Mouse (Mus musculus): ENCODE measurements at regions not wholly inside any gene's neighbourhood (a gene's known extent, or its start where the extent isn't known, plus 50 kb on each side); places are given as distances from the start of the nearest gene placed in this dataset.

DNA sequence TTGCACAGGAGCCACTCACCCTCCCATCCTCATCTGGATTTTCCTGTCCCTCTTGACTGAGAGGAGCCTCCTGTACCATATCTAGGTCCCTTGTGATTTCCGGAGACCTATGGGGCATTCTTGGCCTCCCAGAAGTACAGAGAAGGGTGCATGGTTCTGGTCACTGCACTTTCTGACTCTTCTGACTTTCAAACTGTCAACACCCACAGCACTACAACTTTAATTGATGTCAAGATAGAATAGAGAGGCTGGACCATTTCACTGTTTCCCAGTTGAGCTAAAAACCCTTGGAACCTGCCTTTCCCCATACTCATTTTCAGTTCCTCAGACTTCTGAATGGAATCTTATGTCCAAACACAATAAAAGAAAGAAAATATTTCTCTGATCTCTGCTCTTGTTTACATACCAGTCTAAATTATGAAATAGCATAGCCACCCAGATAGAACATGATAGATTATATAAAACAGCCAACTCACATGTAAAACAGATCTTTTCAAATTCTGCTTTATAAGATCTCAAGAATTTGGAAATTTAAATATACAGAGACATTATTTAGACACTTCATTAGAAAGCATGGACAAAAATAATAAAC, 144.2 kb downstream of the Ptger3 start:
- DNase-seq (ENCODE audit: low read depth, low spot score), result no peak

DNA sequence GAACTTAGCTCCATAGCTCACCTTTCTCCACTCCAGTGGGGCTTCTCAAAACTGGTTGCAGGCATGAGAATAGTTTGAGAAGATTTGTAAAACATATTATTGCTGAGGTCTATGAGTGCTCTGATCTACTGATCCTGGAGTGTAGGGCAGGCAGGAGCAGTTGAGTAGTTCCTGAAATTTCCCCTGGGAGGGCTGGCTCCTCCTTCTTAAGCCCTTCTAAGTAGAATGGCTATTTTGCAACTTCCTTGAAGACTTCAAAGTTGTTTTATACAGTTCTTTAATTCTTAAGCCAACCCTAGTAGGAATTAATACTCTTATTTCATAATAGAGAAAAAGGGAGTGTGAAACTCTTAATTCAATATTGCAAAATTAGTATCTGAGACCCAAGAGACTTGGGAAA, 133.3 kb downstream of the Ptger3 start:
- DNase-seq (ENCODE audit: low read depth, low spot score), result no peak

DNA sequence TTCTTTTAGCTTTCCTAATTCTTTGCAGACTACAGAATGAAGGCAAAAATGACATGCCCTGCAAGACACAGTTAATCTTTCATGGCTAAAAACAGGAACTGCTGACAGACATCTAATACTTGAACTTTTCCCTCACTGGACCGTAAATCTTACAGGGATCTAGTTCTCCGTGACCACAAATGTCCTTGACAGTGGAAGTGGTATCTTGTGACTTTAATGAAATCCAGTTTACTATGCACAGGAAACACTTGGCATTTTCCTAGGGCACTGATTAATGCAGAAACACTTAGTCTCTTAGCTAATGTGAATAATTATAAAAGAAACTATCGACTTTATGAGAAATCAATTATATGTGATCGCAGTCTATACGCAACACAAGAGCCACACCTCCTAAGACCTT, 131.8 kb downstream of the Ptger3 start:
- no peak for DNase-seq (ENCODE audit: low read depth, low spot score)

DNA sequence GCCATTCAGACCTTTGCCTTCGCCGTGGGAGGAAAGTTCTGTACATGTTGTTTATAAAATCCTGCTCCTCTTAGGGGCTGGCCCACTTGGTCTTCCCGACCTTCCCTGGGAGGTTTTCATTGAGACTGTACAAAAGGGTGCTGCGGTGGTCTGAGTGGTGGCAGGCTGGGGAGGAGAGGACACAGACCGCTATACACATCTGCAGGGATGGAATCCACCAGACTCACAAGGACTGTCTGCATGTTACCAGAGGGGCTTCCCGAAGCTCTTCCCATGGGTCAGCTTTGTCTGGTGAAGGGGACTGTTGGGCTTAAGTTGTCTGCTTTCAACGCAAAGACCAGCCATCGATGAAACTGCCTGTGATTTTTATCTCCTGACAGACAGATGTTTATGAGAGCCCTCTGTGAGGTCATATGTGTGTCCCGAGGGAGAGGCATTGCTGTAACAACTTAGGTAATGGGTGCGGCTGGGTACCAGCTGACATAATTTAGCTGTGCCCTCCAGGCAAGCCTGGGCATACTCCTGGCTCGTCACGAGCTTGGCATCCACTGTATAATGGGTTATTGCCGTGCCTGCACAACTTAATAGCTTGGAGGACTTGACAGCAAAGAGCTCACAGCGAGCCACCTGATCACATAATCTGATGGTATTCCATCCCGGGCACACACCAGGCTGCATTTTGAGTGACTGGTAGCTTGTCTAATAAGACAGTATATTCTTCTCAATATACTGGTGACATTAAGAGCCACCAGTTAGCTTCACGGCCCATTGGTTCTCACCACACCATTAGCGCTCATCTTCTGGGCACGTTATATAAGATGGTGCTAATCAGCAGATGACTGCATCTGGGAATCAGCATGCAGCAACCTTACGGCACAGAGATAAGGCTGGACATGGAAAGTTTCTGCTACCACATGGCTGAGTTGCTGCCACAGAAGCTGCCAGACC, 128.7 kb downstream of the Ptger3 start:
- DNase-seq (ENCODE audit: low read depth, low spot score), result no peak

All from R1 (cell line).